Mouse (Mus musculus) forebrain, postnatal 0 days (tissue): ENCODE results near the gene Nell1. TPM values are rescaled to one million over a fixed set of nuclear protein-coding genes. Genes with fewer than 3 reads are reported as not detected.

Experiments used
- ATAC-seq: fragments of 200-750 bp; cut with Nextera tagmentation; 2 replicates; pipeline ENCODE4 v1.8.0; 2017; ENCODE audit warnings: mild to moderate bottlenecking, moderate library complexity
- DNase-seq: peaks from one replicate; pipeline ENCODE4 v3.0.0-alpha.2; 2015
- H3K27ac ChIP-seq: fragments of 300-500 bp; sonication (generic); 2 replicates; pipeline ENCODE4 v1.5.1; 2014; ENCODE audit warnings: low read depth, mild to moderate bottlenecking, antibody characterized with exemption, low read length, moderate library complexity, mixed read lengths
- H3K27me3 ChIP-seq: fragments of 300-500 bp; sonication (generic); 2 replicates; pipeline ENCODE4 v1.6.1; 2014; ENCODE audit warnings: mild to moderate bottlenecking, low read length, mixed read lengths; ENCODE audit not compliant: insufficient read depth
- H3K36me3 ChIP-seq: fragments of 300-500 bp; sonication (generic); 2 replicates; pipeline ENCODE4 v1.6.1; 2014; ENCODE audit warnings: mild to moderate bottlenecking, moderate library complexity; ENCODE audit not compliant: insufficient read depth
- H3K4me1 ChIP-seq: fragments of 300-500 bp; sonication (generic); 2 replicates; pipeline ENCODE4 v1.6.1; 2014; ENCODE audit warnings: antibody characterized with exemption; ENCODE audit not compliant: insufficient read depth
- H3K4me2 ChIP-seq: fragments of 300-500 bp; sonication (generic); 2 replicates; pipeline ENCODE4 v1.6.1; 2014; ENCODE audit warnings: low read depth, mild to moderate bottlenecking, moderate library complexity
- H3K4me3 ChIP-seq: fragments of 300-500 bp; sonication (generic); 2 replicates; pipeline ENCODE4 v1.5.1; 2014; ENCODE audit warnings: low read depth, low read length, mixed read lengths
- H3K9ac ChIP-seq: fragments of 300-500 bp; sonication (generic); 2 replicates; pipeline ENCODE4 v1.6.1; 2014; ENCODE audit warnings: mild to moderate bottlenecking
- H3K9me3 ChIP-seq: fragments of 300-500 bp; sonication (generic); 2 replicates; pipeline ENCODE4 v1.6.1; 2016; ENCODE audit warnings: low read length
- CTCF ChIP-seq: sonication (generic); IDR thresholded peaks from 2 replicates; pipeline ENCODE4 v1.5.1; 2016; ENCODE audit warnings: antibody characterized with exemption, control low read depth, low read depth
- WGBS: fragments of 180-500 bp; shearing (Covaris S2); extraction: QIAGEN DNeasy Blood & Tissue Kit; methylation state at CpG from one replicate; pipeline ENCODE4 v1.1.7; 2014; 5-methylcytosine and 5-hydroxymethylcytosine counted together
- polyA plus RNA-seq: library from polyadenylated mRNA; unstranded; fragments of >200 nt; fragmentation: Nextera tagmentation; extraction: Ambion mirVana; gene quantifications from 2 replicates; pipeline ENCODE4 v1.2.1, GENCODE M21; 2015
- total RNA-seq: library from RNA; depleted of rRNA; stranded (reverse); fragments of >200 nt; gene quantifications from 2 replicates; pipeline ENCODE4 v1.2.3, GENCODE M21; 2014

The Nell1 gene
- total and polyA plus RNA-seq, 2 experiments from 2014 or later = 32.6 to 56.3 TPM

DNA sequence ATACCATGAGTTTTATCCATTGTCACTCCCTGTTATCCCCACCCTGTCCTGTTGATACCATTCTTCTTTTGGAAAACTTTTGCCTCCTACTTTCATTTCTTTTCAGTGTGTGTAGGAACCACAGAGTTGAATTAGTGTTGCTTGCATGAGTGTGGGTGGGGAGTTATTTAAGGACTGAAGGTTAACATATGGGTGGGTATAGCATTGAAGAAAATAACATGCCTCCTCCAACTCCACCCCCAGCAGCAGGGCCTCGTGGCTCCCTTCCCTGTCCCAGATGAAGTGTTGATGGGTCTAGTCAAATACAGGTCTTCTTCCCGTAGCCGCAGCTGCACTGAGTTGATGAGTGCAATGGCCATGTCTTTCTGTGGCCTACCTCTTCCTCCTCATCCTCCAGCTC lies 278.5 kb downstream of the Nell1 start:
- ATAC-seq (no peak), DNase-seq (no peak)
- Histone ChIP-seq H3K27me3 (no peaks in the 10 kb centered on the region), H3K27ac (no peak overlapping the region), H3K36me3 (no peaks in the 10 kb centered on the region), H3K9me3 (no peaks in the 10 kb centered on the region), H3K4me2 (no peak overlapping the region), H3K4me3 (no peak overlapping the region), H3K9ac (no peak overlapping the region), H3K4me1 (no peaks in the 10 kb centered on the region)
- WGBS = 90% methylated on average over 3 of the region's 3 CpGs
- no peak for TF ChIP-seq CTCF

GRCm38 (mm10) chr7:50260016-50260415 lies 285.4 kb downstream of the Nell1 start:
- Histone ChIP-seq H3K4me3 (no peak overlapping the region), H3K9ac (no peak overlapping the region), H3K4me1 (no peaks in the 10 kb centered on the region), H3K4me2 (no peak overlapping the region), H3K27ac (no peak overlapping the region), H3K27me3 (peaks cover 4% of the 10 kb centered on the region; the same call in 1 of the 2 replicates), H3K36me3 (no peaks in the 10 kb centered on the region), H3K9me3 (no peaks in the 10 kb centered on the region)
- WGBS = 66% methylated on average over 3 of the region's 3 CpGs
- ATAC-seq (no peak), DNase-seq (no peak)
- no peak for TF ChIP-seq CTCF

DNA sequence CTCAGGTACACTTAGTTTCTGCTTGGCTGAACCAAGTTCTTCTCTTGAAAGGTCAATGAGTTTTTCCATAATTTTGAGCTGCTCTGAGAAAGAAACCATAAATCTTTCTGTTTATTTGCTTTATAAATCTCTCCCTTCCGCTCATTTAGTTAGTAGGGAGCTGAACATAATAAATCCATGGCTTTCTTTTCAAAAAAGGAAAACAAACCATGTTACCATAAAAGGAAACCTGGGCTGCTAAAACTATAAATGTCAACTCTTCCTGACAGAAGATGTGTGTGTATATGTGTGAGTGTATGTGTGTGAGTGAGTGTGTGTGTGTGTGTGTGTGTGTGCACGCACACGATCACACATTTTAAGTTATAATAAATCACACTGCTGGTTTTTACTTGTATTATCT lies 320.8 kb downstream of the Nell1 start:
- ATAC-seq (no peak), DNase-seq (no peak)
- H3K9me3 ChIP-seq = no peaks in the 10 kb centered on the region
- H3K27me3 ChIP-seq = no peaks in the 10 kb centered on the region
- no peak overlapping the region for H3K27ac ChIP-seq
- H3K36me3 ChIP-seq = no peaks in the 10 kb centered on the region
- H3K4me1 ChIP-seq = no peaks in the 10 kb centered on the region
- no peak overlapping the region for H3K9ac ChIP-seq
- H3K4me2 ChIP-seq = no peak overlapping the region
- TF ChIP-seq CTCF = no peak
- 85% methylated on average over 3 of the region's 3 CpGs for WGBS
- H3K4me3 ChIP-seq = no peak overlapping the region

GRCm38 (mm10) chr7:50338226-50338625 lies 363.6 kb downstream of the Nell1 start:
- Histone ChIP-seq H3K4me2 (no peak overlapping the region), H3K9ac (no peak overlapping the region), H3K9me3 (no peaks in the 10 kb centered on the region), H3K27me3 (no peaks in the 10 kb centered on the region), H3K4me1 (no peaks in the 10 kb centered on the region), H3K36me3 (no peaks in the 10 kb centered on the region), H3K4me3 (no peak overlapping the region), H3K27ac (no peak overlapping the region)
- DNase-seq = no peak
- WGBS = 66% methylated on average over 5 of the region's 5 CpGs
- ATAC-seq = no peak
- no peak for TF ChIP-seq CTCF

GRCm38 (mm10) chr7:50338757-50339156 lies 364.1 kb downstream of the Nell1 start:
- Histone ChIP-seq H3K4me2 (no peak overlapping the region), H3K9ac (no peak overlapping the region), H3K4me1 (no peaks in the 10 kb centered on the region), H3K4me3 (no peak overlapping the region), H3K36me3 (no peaks in the 10 kb centered on the region), H3K9me3 (no peaks in the 10 kb centered on the region), H3K27ac (no peak overlapping the region), H3K27me3 (no peaks in the 10 kb centered on the region)
- TF ChIP-seq CTCF = no peak
- no peak for ATAC-seq
- 57% methylated on average over 5 of the region's 5 CpGs for WGBS
- no peak for DNase-seq

DNA sequence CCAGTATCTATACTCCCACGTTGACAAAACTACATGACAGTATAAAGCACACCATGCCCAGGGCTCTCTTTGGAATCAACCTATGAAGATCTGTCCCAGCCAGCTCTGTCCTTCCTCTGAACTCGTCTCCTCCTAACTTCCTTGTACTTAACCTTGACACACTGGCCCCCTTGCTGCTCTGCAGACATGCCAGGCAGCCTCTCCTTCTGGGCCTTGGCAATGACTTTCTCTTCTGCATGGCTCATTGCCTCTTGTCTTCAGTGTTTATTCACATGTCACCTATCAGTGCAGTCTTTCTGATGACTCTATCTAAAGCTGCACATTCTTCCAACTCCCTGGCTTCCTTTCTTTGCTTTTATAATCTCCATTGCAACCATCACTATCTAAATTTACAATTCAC lies 376.9 kb downstream of the Nell1 start:
- ATAC-seq (no peak), DNase-seq (no peak)
- H3K4me2 ChIP-seq = no peak overlapping the region
- H3K27ac ChIP-seq = no peak overlapping the region
- no peaks in the 10 kb centered on the region for H3K9me3 ChIP-seq
- TF ChIP-seq CTCF = no peak
- no peak overlapping the region for H3K9ac ChIP-seq
- H3K4me3 ChIP-seq = no peak overlapping the region
- WGBS = 64% methylated on average over 2 of the region's 2 CpGs
- H3K27me3 ChIP-seq = no peaks in the 10 kb centered on the region
- no peaks in the 10 kb centered on the region for H3K4me1 ChIP-seq
- no peaks in the 10 kb centered on the region for H3K36me3 ChIP-seq

DNA sequence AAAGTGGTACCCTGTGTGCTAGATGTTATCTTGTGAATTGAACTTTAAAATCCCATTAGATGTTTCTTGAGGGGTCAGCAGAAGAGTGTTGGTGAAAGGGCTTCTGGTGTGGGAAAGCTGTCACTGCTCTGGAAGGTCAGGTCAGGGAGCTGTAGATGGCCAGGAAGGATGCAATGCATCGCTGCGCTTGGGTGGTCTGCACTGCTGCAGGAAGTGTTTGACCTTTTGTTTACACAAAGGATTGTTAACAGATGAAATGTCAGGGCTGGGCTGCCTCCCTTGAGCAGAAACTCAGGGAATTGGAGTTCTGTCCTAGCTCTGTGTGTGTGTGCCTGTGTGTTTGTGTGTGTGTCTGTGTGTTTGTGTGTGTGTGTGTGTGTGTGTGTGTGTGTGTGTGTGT lies 382.5 kb downstream of the Nell1 start:
- H3K36me3 ChIP-seq = no peaks in the 10 kb centered on the region
- no peaks in the 10 kb centered on the region for H3K4me1 ChIP-seq
- WGBS = 66% methylated on average over 2 of the region's 2 CpGs
- no peak overlapping the region for H3K9ac ChIP-seq
- DNase-seq (no peak), ATAC-seq (no peak)
- no peak for TF ChIP-seq CTCF
- H3K4me2 ChIP-seq = no peak overlapping the region
- no peaks in the 10 kb centered on the region for H3K9me3 ChIP-seq
- no peak overlapping the region for H3K4me3 ChIP-seq
- H3K27ac ChIP-seq = no peak overlapping the region
- H3K27me3 ChIP-seq = no peaks in the 10 kb centered on the region

DNA sequence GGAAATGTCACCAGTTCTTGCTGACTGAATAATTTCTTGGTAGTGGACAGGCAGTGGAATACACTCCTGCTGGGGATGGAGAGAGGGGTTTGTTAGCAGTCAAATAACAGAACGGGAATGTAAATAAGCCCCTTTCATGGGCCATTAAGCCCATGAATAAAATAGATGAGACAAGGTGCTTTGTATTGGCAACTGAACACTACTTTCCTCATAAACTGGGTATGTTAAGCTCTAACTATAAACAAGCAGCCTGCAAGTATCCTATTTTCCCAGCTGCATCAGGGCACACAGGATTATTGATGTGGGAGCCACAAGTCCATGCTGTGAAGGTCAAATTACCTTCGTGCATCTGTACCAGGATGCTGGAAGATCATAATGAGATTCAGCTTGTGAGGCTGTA lies 387.4 kb downstream of the Nell1 start:
- DNase-seq (no peak), ATAC-seq (no peak)
- no peaks in the 10 kb centered on the region for H3K9me3 ChIP-seq
- WGBS = 20% methylated on average over 2 of the region's 2 CpGs
- no peak overlapping the region for H3K4me3 ChIP-seq
- no peak overlapping the region for H3K9ac ChIP-seq
- H3K4me1 ChIP-seq = no peaks in the 10 kb centered on the region
- no peak overlapping the region for H3K4me2 ChIP-seq
- H3K27me3 ChIP-seq = no peaks in the 10 kb centered on the region
- H3K36me3 ChIP-seq = no peaks in the 10 kb centered on the region
- TF ChIP-seq CTCF = no peak
- H3K27ac ChIP-seq = no peak overlapping the region
